Mouse (Mus musculus) olfactory bulb, adult 2 months (tissue): Measurements from ENCODE around the gene Traf1. TPM values are rescaled to one million over a fixed set of nuclear protein-coding genes. Genes with fewer than 3 reads are reported as not detected.

Experiments
- H3K27ac ChIP-seq: fragments of 200-500 bp; 2 replicates; pipeline ENCODE4 v1.5.1; 2012; ENCODE audit warnings: low read depth, low read length; ENCODE audit not compliant: insufficient read depth
- H3K4me1 ChIP-seq: fragments of 200-500 bp; 2 replicates; pipeline ENCODE4 v1.6.1; 2012; ENCODE audit warnings: low read length; ENCODE audit not compliant: control insufficient read depth, insufficient read depth
- H3K4me3 ChIP-seq: fragments of 200-500 bp; 2 replicates; pipeline ENCODE4 v1.5.1; 2012; ENCODE audit warnings: mild to moderate bottlenecking, low read depth, low read length, moderate library complexity; ENCODE audit not compliant: insufficient read depth
- CTCF ChIP-seq: fragments of 200-500 bp; IDR thresholded peaks from 2 replicates; pipeline ENCODE4 v1.5.1; 2012; ENCODE audit warnings: low read depth, mild to moderate bottlenecking, low read length, moderate library complexity; ENCODE audit not compliant: insufficient read depth
- POLR2A ChIP-seq: fragments of 200-500 bp; IDR thresholded peaks from 2 replicates; pipeline ENCODE4 v1.6.1; 2012; ENCODE audit warnings: mild to moderate bottlenecking, low read depth, low read length, moderate library complexity; ENCODE audit not compliant: insufficient read depth
- WGBS: fragments of 180-500 bp; shearing (Covaris S2); methylation state at CpG from one replicate; pipeline ENCODE4 v1.1.7; 2018; 5-methylcytosine and 5-hydroxymethylcytosine counted together
- polyA plus RNA-seq: library from polyadenylated mRNA; stranded (reverse); fragments of >200 nt; gene quantifications from 2 replicates; pipeline ENCODE4 v1.2.4, GENCODE M21; 2012; ENCODE audit warnings: low replicate concordance; ENCODE audit not compliant: missing spikeins, insufficient read depth, insufficient read length

Traf1 gene
- polyA plus RNA-seq, 1 experiment, result not detected

DNA sequence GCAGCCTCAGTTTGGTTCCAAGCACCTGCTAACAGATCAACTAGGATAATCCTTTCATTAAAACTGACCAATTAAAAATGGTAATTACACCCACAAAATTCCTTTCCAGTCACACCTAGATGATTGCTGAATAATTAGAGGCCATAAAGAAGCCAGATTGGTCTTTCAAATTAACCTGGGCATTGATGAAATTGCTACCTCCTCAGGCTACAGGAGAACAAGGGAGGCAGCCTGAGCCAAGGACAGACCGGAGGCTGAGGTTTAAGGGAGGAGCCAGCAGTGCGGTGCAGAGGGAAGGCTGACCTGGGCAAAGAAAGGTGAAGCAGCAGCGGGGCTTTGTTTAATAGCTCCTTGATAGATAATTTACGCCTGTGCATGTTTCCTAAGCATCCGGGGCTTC lies 24.1 kb downstream of the Traf1 start:
- no peak for TF ChIP-seq POLR2A
- TF ChIP-seq CTCF, result no peak
- Histone ChIP-seq H3K4me1 (peaks cover 8% of the 10 kb centered on the region), H3K4me3 (no peak overlapping the region), H3K27ac (no peak overlapping the region)
- 78% methylated on average over 5 of the region's 5 CpGs for WGBS

DNA sequence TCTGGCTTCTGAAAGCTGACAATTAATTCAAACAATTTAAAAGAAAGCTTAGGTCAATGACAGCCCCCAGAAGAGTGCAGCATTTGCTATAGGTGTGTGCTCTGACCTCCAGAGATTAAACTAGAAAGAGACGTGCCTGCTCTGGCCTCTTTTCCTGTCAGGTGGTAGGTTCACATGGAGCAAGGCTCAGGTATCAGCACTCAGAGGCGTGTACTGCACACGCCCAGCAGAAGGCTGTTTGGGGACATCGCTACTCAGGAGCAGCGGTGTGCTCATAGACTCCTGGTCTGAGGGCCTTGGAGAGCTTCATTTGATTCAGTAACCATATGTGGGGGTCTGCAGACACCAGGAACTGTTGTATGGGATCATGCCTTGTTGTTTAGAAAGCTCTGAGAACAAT lies 34.3 kb downstream of the Traf1 start:
- no peaks in the 10 kb centered on the region for H3K4me1 ChIP-seq
- H3K27ac ChIP-seq, result no peak overlapping the region
- no peak for TF ChIP-seq POLR2A
- no peak for TF ChIP-seq CTCF
- WGBS, result 87% methylated on average over 5 of the region's 5 CpGs
- H3K4me3 ChIP-seq, result no peak overlapping the region

DNA sequence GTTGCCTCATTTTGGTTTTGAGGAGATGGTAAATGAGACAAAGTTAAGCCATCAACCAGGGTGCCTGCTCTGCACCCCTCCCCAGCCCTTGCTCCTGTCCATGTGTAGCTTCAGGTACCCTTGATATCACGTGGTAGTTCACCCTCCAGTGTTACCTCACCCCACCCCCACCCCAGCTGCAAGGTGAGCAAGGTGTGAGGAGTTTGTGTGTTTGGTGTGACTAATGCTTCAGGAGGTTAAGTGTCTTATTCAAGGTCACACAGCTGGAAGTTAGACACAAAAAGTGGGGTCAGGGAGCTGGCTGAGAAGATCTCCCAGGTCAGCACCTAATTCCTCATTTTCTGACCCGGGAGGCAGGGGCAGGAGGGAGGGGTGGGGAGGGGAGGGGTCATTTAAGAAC lies 38.8 kb downstream of the Traf1 start:
- H3K4me1 ChIP-seq, result peaks cover 7% of the 10 kb centered on the region; the same call in 1 of the 2 replicates
- H3K27ac ChIP-seq, result no peak overlapping the region
- WGBS, result 39% methylated on average over 2 of the region's 2 CpGs
- no peak overlapping the region for H3K4me3 ChIP-seq
- TF ChIP-seq POLR2A, result no peak

DNA sequence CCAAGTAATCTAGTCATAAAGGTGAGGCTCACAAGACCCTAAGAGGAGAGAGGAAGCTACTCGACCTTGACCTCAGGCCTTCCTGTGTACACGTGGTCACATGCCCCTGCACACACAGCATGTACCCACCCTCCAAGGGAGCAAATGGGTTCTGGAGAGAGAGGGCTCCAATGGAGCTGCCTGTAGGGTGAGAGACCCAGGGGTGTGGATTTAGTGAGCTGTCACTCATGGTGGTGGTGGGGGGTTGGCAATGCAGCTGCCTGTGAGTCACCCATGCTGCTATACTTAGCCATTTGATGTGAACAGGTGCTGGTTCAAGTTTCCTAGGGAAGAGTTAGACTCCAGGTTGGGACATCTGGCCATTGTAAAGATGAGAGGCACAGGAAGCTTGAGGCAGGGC lies 41.4 kb downstream of the Traf1 start:
- 69% methylated on average over 2 of the region's 2 CpGs for WGBS
- TF ChIP-seq CTCF (no peak), POLR2A (no peak)
- Histone ChIP-seq H3K4me3 (no peak overlapping the region), H3K27ac (no peak overlapping the region), H3K4me1 (peaks cover 7% of the 10 kb centered on the region; the same call in 1 of the 2 replicates)

DNA sequence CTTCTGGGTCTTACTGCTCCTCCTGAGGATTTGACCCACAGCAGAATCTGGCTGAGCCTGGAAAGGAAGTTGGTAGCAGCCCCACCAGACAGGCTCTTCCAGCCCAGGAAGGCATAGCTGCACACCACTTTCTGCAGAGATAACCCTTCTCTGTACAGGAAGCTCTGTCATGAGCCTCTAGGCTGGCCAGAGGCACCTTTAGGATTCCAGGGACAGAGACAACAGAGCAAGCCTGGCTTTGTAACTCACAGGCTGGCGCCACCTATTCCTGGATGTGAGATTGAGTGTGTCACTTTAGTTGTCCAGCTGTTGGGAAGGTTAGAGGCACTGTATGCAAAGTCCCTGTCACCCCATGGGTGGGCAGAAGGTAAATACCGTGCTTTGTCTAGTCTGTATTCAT lies 46.5 kb downstream of the Traf1 start:
- 87% methylated on average over 2 of the region's 2 CpGs for WGBS
- no peak overlapping the region for H3K27ac ChIP-seq
- peaks cover 10% of the 10 kb centered on the region for H3K4me1 ChIP-seq
- H3K4me3 ChIP-seq, result no peak overlapping the region
- TF ChIP-seq CTCF (no peak), POLR2A (no peak)

GRCm38 (mm10) chr2:34914823-34915082 lies 46.8 kb downstream of the Traf1 start:
- Histone ChIP-seq H3K4me1 (peaks cover 9% of the 10 kb centered on the region), H3K4me3 (no peak overlapping the region), H3K27ac (no peak overlapping the region)
- 51% methylated on average over 2 of the region's 2 CpGs for WGBS
- TF ChIP-seq POLR2A, result no peak

DNA sequence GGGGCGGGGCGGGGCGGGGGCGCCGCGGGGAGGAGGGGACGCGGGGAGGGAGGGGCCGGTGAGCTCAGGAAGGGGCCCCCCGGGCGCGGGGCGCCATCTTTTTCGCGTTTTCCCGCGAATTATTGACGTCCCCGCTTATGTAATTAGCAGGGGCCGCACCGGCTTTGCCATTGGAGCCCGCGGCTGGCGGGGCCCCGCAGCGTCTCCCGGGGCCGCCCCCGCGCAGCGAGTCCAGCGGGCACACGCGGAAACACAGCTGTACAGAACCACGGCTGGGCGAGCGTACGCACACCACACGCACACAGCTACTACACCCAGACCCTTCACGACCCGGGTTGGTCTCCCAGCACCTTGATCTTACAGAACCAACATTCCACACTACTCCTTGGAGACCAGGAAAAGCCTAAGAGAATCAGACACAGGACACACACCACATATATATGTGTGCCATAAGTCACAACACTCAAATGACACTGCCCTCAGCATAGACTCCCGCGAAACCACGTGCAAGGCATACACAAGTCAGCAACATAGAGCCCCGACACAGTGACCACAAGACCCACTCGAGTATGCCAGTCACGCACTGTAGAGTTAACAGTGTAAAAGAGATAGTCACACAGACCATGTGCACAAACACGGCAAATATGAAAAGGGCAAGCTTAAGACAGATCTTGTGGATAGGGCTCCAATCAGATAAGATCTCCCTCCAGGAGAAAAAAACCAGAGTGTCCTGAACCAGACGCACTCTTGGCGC lies 47.3 kb downstream of the Traf1 start:
- TF ChIP-seq POLR2A, result no peak
- TF ChIP-seq CTCF, result no peak
- no peak overlapping the region for H3K27ac ChIP-seq
- WGBS, result 5% methylated on average over 47 of the region's 50 CpGs
- peaks cover 9% of the 10 kb centered on the region for H3K4me1 ChIP-seq
- H3K4me3 ChIP-seq, result peak overlapping the region; percentile 52

DNA sequence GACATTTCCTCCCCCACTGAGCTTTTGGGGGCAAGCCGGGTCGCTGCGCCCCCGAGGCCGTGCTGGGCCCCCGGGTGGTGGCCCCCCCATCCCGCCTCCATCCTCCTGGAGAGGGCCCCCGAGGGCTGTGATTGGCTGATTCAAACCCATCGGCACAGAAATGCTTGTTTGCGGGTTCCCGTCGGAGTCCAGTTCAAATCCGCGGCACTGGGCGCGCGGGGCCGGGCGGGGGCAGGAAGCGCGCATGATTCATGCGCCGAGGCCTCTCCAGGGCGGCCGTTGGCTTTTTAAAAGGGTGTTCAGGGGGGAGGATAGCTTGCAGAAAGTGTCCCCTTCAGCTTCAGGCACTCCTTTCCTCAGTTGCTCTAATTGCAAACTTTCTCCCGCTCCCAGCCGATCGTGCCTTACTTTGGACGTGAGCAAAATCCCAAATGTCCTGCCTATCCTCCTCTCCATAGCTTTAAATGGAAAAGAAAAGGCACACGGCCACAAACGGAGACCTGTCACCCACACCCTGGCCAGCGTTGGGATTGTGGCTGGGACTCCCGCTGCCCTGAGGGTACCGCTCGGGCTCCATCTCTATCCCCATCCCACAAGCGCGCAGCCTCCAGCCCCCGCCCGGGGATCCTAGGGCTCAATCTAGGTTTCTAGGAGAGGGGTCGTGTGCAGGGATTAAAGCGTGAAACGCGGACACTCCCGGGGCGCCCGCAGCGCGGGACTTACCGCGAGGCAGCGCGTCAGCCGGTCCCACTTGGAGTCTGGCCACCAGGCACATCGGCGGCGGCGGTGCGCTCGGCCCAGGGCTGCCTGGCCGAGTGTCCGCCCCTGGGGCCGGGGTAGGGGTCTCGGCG lies 48.1 kb downstream of the Traf1 start, which contains the start of gene Phf19:
Gene Phf19, minus strand, starts transcription at position 809 of the 851 bp plus-strand sequence.
- H3K4me1 ChIP-seq, result peaks cover 9% of the 10 kb centered on the region
- no peak within 1 kb of the TSS for H3K27ac ChIP-seq
- H3K4me3 ChIP-seq, result peak within 1 kb of the TSS; percentile 52
- TF ChIP-seq POLR2A, result no peak
- TF ChIP-seq CTCF, result no peak
- 2% methylated on average over 64 of the region's 64 CpGs for WGBS

- Histone ChIP-seq H3K4me1 (peaks cover 9% of the 10 kb centered on the region), H3K27ac (no peak overlapping the region), H3K4me3 (no peak overlapping the region)
- TF ChIP-seq CTCF (no peak), POLR2A (no peak)
- WGBS, result 64% methylated on average over 7 of the region's 7 CpGs
These were observed 49.0 kb downstream of the Traf1 start for GRCm38 (mm10) chr2:34912613-34913012.
